Mouse (Mus musculus) liver, adult 2 months (tissue): ENCODE measurements around the gene Enho. TPM values are rescaled to one million over a fixed set of nuclear protein-coding genes. Genes with fewer than 3 reads are reported as not detected.
A peak's percentile ranks its signal among the peaks of the same experiment; 100 is the strongest.

Experiments used
- DNase-seq: peaks from one replicate; pipeline ENCODE4 v3.0.0-alpha.2; 2011; ENCODE audit warnings: low read depth, low spot score; ENCODE audit errors: extremely low read depth
- H3K27ac ChIP-seq: fragments of 200-500 bp; replicated peaks from 2 replicates; pipeline ENCODE4 v1.5.1; 2012; ENCODE audit warnings: low read depth, mild to moderate bottlenecking, control low read depth, inconsistent platforms, low read length; ENCODE audit not compliant: insufficient read depth
- H3K27me3 ChIP-seq: fragments of 200-500 bp; 2 replicates; pipeline ENCODE4 v1.6.1; 2012; ENCODE audit warnings: mild to moderate bottlenecking, moderate library complexity, low read length, inconsistent platforms; ENCODE audit not compliant: control insufficient read depth, insufficient read depth
- H3K36me3 ChIP-seq: fragments of 200-500 bp; 2 replicates; pipeline ENCODE4 v1.6.1; 2012; ENCODE audit warnings: low read length, inconsistent platforms; ENCODE audit not compliant: control insufficient read depth, insufficient read depth
- H3K4me1 ChIP-seq: fragments of 200-500 bp; 2 replicates; pipeline ENCODE4 v1.6.1; 2011; ENCODE audit warnings: low read length; ENCODE audit not compliant: control insufficient read depth, insufficient read depth
- H3K4me3 ChIP-seq: fragments of 200-500 bp; 2 replicates; pipeline ENCODE4 v1.5.1; 2011; ENCODE audit warnings: low read depth, mild to moderate bottlenecking, control low read depth, low read length, moderate library complexity; ENCODE audit not compliant: insufficient read depth
- H3K79me2 ChIP-seq: fragments of 200-500 bp; 2 replicates; pipeline ENCODE4 v1.6.1; 2012; ENCODE audit warnings: inconsistent platforms, mild to moderate bottlenecking, low read length, moderate library complexity; ENCODE audit not compliant: control insufficient read depth, insufficient read depth
- H3K9ac ChIP-seq: fragments of 200-500 bp; 2 replicates; pipeline ENCODE4 v1.6.1; 2012; ENCODE audit warnings: low read depth, mild to moderate bottlenecking, control low read depth, inconsistent platforms, low read length
- CTCF ChIP-seq: fragments of 200-500 bp; IDR thresholded peaks from 2 replicates; pipeline ENCODE4 v1.5.1; 2011; ENCODE audit warnings: low read depth, low read length, control low read depth
- POLR2A ChIP-seq: fragments of 200-500 bp; IDR thresholded peaks from 2 replicates; pipeline ENCODE4 v1.6.1; 2011; ENCODE audit warnings: low read length, control low read depth; ENCODE audit not compliant: insufficient read depth; ENCODE audit errors: extremely low read depth
- WGBS: fragments of 180-500 bp; shearing (Covaris S2); methylation state at CpG from one replicate; pipeline ENCODE4 v1.1.7; 2018; 5-methylcytosine and 5-hydroxymethylcytosine counted together
- polyA plus RNA-seq: library from polyadenylated mRNA; depleted of rRNA; stranded (reverse); fragments of >200 nt; gene quantifications from 2 replicates; pipeline ENCODE4 v1.2.3, GENCODE M21; 2012
- total RNA-seq: library from RNA; depleted of rRNA; stranded (reverse); fragments of >200 nt; gene quantifications from 2 replicates; pipeline ENCODE4 v1.2.3, GENCODE M21; 2014

The Enho gene
- total and polyA plus RNA-seq, 2 experiments: 26.4 to 114 TPM

DNA sequence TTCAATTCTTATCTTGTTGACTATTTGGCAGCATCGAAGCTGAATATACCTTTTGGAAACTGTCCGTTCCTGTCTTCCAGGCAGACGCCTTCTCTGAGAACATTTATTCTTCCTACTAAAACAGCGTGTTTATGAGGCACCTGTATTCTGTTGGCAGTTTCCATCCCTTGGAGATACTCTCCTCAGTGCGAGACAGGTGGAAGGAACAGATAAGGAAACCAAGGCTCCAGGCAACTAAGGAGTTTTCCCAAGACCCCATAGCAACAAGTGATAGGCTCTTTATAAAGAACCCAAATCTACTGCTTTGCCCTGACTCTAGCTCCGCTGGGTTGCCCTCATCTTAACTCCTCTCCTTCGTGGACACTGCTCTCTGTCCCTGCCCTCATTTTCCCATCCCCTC, 8.5 kb upstream of the Enho start:
- Histone ChIP-seq H3K27me3 (no peaks in the 10 kb centered on the region), H3K9ac (no peak overlapping the region), H3K79me2 (no peaks in the 10 kb centered on the region), H3K4me3 (no peak overlapping the region), H3K4me1 (no peaks in the 10 kb centered on the region), H3K36me3 (no peaks in the 10 kb centered on the region), H3K27ac (no peak overlapping the region)
- TF ChIP-seq POLR2A: no peak
- no peak for TF ChIP-seq CTCF
- WGBS: 80% methylated on average over 7 of the region's 7 CpGs
- DNase-seq: no peak

DNA sequence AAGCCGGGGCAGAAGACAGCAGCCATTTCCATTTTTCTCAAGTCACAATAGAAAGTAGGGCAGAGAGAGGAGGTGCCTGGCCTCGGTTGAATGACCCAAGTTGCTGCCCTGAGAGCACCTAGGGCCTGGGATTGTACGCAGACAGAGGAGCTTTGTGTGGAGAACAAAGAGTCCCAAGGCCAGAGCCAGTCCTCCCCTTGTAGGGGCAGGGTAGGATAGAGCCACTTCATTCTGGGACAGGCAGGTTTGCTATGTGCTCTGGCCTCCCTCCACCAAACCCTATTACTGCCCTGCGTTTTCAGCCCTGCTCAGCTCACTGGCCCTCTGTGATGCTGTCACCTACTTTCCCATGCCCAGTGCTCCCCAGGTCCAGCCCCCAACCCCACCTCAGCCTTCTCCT, 8.0 kb upstream of the Enho start:
- Histone ChIP-seq H3K27me3 (no peaks in the 10 kb centered on the region), H3K36me3 (no peaks in the 10 kb centered on the region), H3K27ac (no peak overlapping the region), H3K4me1 (no peaks in the 10 kb centered on the region), H3K9ac (no peak overlapping the region), H3K4me3 (no peak overlapping the region), H3K79me2 (no peaks in the 10 kb centered on the region)
- DNase-seq: no peak
- TF ChIP-seq POLR2A: no peak
- no peak for TF ChIP-seq CTCF
- WGBS: 71% methylated on average over 4 of the region's 4 CpGs

DNA sequence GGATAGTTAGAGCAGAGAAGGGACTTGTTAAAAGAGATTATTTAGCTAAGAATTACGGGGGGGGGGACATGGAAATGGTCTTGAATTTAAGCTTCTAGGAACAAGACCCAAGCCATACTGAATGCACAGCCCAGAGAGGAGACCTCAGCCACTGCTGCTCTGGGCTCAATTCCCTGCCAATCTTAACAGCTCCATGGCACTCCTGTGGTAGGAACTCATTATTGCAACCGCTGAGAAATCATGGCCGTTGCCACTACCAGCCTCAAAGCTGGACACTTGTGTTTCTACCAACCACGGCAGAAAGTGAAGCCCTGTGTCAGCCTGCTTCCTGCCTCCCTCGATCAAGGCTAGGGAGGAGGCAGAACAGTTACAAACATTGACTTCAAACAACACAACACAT, 5.4 kb upstream of the Enho start:
- WGBS: 31% methylated on average over 5 of the region's 5 CpGs
- TF ChIP-seq CTCF (peak; percentile 26), POLR2A (no peak)
- H3K4me1 ChIP-seq: no peaks in the 10 kb centered on the region; the same call in 1 of the 2 replicates
- no peak overlapping the region for H3K9ac ChIP-seq
- no peak overlapping the region for H3K27ac ChIP-seq
- no peaks in the 10 kb centered on the region for H3K36me3 ChIP-seq
- H3K79me2 ChIP-seq: no peaks in the 10 kb centered on the region
- no peaks in the 10 kb centered on the region for H3K27me3 ChIP-seq
- H3K4me3 ChIP-seq: no peak overlapping the region
- DNase-seq: no peak

DNA sequence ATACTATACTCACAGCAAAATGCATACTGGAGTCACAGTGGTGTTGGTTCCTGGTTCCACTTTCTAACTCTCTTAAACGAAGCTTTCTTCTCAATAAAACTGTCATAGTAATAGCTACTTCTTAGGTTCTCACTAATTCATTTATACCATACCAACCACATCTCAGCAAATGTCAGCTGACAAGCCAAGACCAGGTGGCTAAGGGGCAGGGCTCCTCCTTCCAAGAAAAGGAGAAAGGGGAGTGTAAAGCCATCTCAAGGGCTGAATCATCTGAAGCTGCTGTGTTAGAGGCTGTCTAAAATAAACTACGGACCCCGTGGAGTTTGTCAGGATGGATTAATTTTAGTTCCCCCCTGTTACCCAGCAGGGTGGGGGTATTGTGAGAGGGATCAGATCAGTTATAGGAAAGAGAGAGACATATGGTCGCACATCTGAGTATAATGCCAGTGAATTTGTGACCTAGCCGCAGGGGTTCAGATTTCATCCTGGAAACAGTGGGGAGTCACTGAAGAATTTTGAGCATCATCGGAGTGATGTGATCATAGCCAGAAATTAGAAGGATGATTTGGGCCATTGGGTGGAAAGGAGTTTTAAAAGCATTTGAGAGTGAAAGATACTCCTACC, 1.2 kb upstream of the Enho start:
- no peak for TF ChIP-seq POLR2A
- no peak for TF ChIP-seq CTCF
- H3K27me3 ChIP-seq: no peaks in the 10 kb centered on the region
- H3K4me1 ChIP-seq: peaks cover 24% of the 10 kb centered on the region
- H3K27ac ChIP-seq: no peak overlapping the region
- WGBS: 96% methylated on average over 6 of the region's 6 CpGs
- DNase-seq: no peak
- no peak overlapping the region for H3K4me3 ChIP-seq
- H3K9ac ChIP-seq: no peak overlapping the region
- no peaks in the 10 kb centered on the region for H3K36me3 ChIP-seq
- H3K79me2 ChIP-seq: no peaks in the 10 kb centered on the region

DNA sequence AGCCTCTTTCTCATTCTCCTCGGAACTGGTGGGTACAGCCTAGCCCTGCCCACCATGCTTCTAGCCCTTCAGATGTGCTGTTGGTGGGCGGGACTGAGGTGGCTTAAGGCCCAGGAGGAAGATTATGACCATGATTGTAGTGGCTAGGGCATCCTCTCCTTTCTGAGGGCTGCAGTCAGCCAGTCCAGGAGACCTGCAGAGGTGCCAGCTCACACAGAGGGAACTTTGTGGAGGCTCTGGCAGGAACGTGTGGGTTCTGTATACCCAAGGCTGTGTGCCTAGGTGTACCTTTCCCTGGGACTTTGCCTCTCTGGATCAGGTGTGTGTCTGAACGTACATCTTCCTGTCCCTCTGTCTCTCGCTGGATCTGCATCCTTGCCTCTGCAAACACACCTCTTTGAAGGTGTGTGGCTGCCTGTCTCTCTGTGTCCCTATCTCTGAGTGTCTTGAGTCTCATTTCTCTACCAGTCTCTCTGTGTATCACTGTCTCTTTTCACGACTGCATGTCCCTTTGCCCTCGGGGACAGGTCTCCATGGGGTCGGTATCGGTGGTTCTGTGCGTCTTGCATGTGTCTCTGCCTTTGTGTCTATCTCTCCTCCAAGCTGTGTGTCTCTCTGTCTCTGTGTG, 796 bp downstream of the Enho start:
- peaks cover 26% of the 10 kb centered on the region for H3K4me1 ChIP-seq
- DNase-seq: peak; percentile 21
- peak overlapping the region; percentile 76 for H3K9ac ChIP-seq
- H3K27ac ChIP-seq: peak overlapping the region; percentile 62
- peak overlapping the region; percentile 63 for H3K4me3 ChIP-seq
- no peaks in the 10 kb centered on the region for H3K36me3 ChIP-seq
- no peaks in the 10 kb centered on the region for H3K27me3 ChIP-seq
- 23% methylated on average over 10 of the region's 10 CpGs for WGBS
- H3K79me2 ChIP-seq: no peaks in the 10 kb centered on the region
- TF ChIP-seq CTCF (no peak), POLR2A (no peak)

DNA sequence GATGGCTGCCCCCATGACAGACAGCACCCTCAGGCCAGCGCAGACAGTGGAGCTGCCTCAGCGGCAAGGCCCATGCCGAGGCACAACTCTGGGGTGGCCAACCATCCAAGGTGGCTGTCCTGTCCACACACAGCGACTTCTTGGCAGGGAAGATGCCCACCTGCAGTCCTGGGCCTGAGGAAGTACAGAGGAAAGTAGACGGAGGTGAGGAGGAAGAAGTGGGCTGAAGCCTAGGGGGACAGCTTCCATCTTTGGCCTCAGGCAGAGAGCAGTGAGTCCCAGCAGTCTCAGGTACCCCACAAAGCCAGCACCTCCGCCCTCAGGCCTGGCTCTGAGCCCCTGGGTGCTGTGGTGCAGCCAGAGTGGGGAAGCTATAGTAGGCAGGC, 1.3 kb downstream of the Enho start:
- H3K9ac ChIP-seq: peak overlapping the region; percentile 23; the same call in 1 of the 2 replicates
- H3K79me2 ChIP-seq: no peaks in the 10 kb centered on the region
- peaks cover 26% of the 10 kb centered on the region for H3K4me1 ChIP-seq
- TF ChIP-seq CTCF (no peak), POLR2A (no peak)
- peak overlapping the region; percentile 17; the same call in 1 of the 2 replicates for H3K4me3 ChIP-seq
- WGBS: 87% methylated on average over 6 of the region's 6 CpGs
- H3K36me3 ChIP-seq: no peaks in the 10 kb centered on the region
- no peak for DNase-seq
- peak overlapping the region; percentile 7 for H3K27ac ChIP-seq
- no peaks in the 10 kb centered on the region for H3K27me3 ChIP-seq
